Mouse (Mus musculus): ENCODE results near the gene Perm1. TPM values are rescaled to one million over a fixed set of nuclear protein-coding genes. Genes with fewer than 3 reads are reported as not detected.

Perm1 gene
- polyA plus RNA-seq, 2 experiments: 0.25 to 1.2 TPM

GRCm38 (mm10) chr4:156213134-156213533 is 2.5 kb upstream of the Perm1 start:
- WGBS: 91% methylated on average over 13 of the region's 13 CpGs
- Histone ChIP-seq H3K27ac (replicated peaks; ENCODE audit: low read depth, low read length) (no peak overlapping the region), H3K27me3 (ENCODE audit: control insufficient read depth, insufficient read depth, low read length) (no peaks in the 10 kb centered on the region), H3K36me3 (ENCODE audit: control insufficient read depth, insufficient read depth, low read length) (no peaks in the 10 kb centered on the region), H3K9ac (ENCODE audit: low read depth, low read length, severe bottlenecking) (no peak overlapping the region), H3K4me1 (ENCODE audit: control insufficient read depth, insufficient read depth, low read length) (no peaks in the 10 kb centered on the region), H3K4me3 (replicated peaks; ENCODE audit: low read length) (no peak overlapping the region), H3K4me2 (replicated peaks; ENCODE audit: low read depth, low read length, severe bottlenecking) (no peak overlapping the region), H3K9me3 (ENCODE audit: control insufficient read depth, low read length) (no peaks in the 10 kb centered on the region)
- ATAC-seq (ENCODE audit: low FRiP score, low read depth) (no peak), DNase-seq (ENCODE audit: low spot score) (no peak)
- TF ChIP-seq POLR2A (IDR thresholded peaks at IDR 0.05; ENCODE audit: borderline replicate concordance, extremely low read depth, insufficient read depth, insufficient read length): no peak

GRCm38 (mm10) chr4:156216196-156216595 is 528 bp downstream of the Perm1 start:
- Histone ChIP-seq H3K27me3 (ENCODE audit: control insufficient read depth, insufficient read depth, low read length) (no peaks in the 10 kb centered on the region), H3K27ac (replicated peaks; ENCODE audit: low read depth, low read length) (no peak overlapping the region), H3K4me3 (replicated peaks; ENCODE audit: low read length) (no peak overlapping the region), H3K36me3 (ENCODE audit: control insufficient read depth, insufficient read depth, low read length) (no peaks in the 10 kb centered on the region), H3K4me2 (replicated peaks; ENCODE audit: low read depth, low read length, severe bottlenecking) (no peak overlapping the region), H3K4me1 (ENCODE audit: control insufficient read depth, insufficient read depth, low read length) (no peaks in the 10 kb centered on the region), H3K9ac (ENCODE audit: low read depth, low read length, severe bottlenecking) (no peak overlapping the region), H3K9me3 (ENCODE audit: control insufficient read depth, low read length) (no peaks in the 10 kb centered on the region)
- no peak for DNase-seq (ENCODE audit: low spot score)
- 81% methylated on average over 2 of the region's 2 CpGs for WGBS
- no peak for TF ChIP-seq POLR2A (IDR thresholded peaks at IDR 0.05; ENCODE audit: borderline replicate concordance, extremely low read depth, insufficient read depth, insufficient read length)
- ATAC-seq (ENCODE audit: low FRiP score, low read depth): no peak

- H3K27ac ChIP-seq (replicated peaks; ENCODE audit: low read depth, low read length): no peak overlapping the region
- H3K9me3 ChIP-seq (ENCODE audit: control insufficient read depth, low read length): no peaks in the 10 kb centered on the region
- no peak overlapping the region for H3K4me2 ChIP-seq (replicated peaks; ENCODE audit: low read depth, low read length, severe bottlenecking)
- no peak overlapping the region for H3K4me3 ChIP-seq (replicated peaks; ENCODE audit: low read length)
- DNase-seq (ENCODE audit: low spot score) (no peak), ATAC-seq (ENCODE audit: low FRiP score, low read depth) (no peak)
- 0 out of 2 replicates have a peak, but pooled peaks cover 4% of the 10 kb centered on the region for H3K36me3 ChIP-seq (ENCODE audit: control insufficient read depth, insufficient read depth, low read length)
- 76% methylated on average over 16 of the region's 16 CpGs for WGBS
- no peaks in the 10 kb centered on the region for H3K4me1 ChIP-seq (ENCODE audit: control insufficient read depth, insufficient read depth, low read length)
- H3K27me3 ChIP-seq (ENCODE audit: control insufficient read depth, insufficient read depth, low read length): no peaks in the 10 kb centered on the region
- no peak overlapping the region for H3K9ac ChIP-seq (ENCODE audit: low read depth, low read length, severe bottlenecking)
- no peak for TF ChIP-seq POLR2A (IDR thresholded peaks at IDR 0.05; ENCODE audit: borderline replicate concordance, extremely low read depth, insufficient read depth, insufficient read length)
These were observed 1.5 kb downstream of the Perm1 start for GRCm38 (mm10) chr4:156217022-156217669.

GRCm38 (mm10) chr4:156217838-156218237 is 2.2 kb downstream of the Perm1 start:
- no peak for DNase-seq (ENCODE audit: low spot score)
- WGBS: 63% methylated on average over 16 of the region's 16 CpGs
- Histone ChIP-seq H3K4me1 (ENCODE audit: control insufficient read depth, insufficient read depth, low read length) (no peaks in the 10 kb centered on the region), H3K4me3 (replicated peaks; ENCODE audit: low read length) (no peak overlapping the region), H3K9ac (ENCODE audit: low read depth, low read length, severe bottlenecking) (no peak overlapping the region), H3K27me3 (ENCODE audit: control insufficient read depth, insufficient read depth, low read length) (no peaks in the 10 kb centered on the region), H3K4me2 (replicated peaks; ENCODE audit: low read depth, low read length, severe bottlenecking) (no peak overlapping the region), H3K9me3 (ENCODE audit: control insufficient read depth, low read length) (no peaks in the 10 kb centered on the region), H3K27ac (replicated peaks; ENCODE audit: low read depth, low read length) (no peak overlapping the region), H3K36me3 (ENCODE audit: control insufficient read depth, insufficient read depth, low read length) (0 out of 2 replicates have a peak, but pooled peaks cover 4% of the 10 kb centered on the region)
- no peak for ATAC-seq (ENCODE audit: low FRiP score, low read depth)
- TF ChIP-seq POLR2A (IDR thresholded peaks at IDR 0.05; ENCODE audit: borderline replicate concordance, extremely low read depth, insufficient read depth, insufficient read length): no peak

- no peak for TF ChIP-seq POLR2A (IDR thresholded peaks at IDR 0.05; ENCODE audit: borderline replicate concordance, extremely low read depth, insufficient read depth, insufficient read length)
- Histone ChIP-seq H3K27me3 (ENCODE audit: control insufficient read depth, insufficient read depth, low read length) (no peaks in the 10 kb centered on the region), H3K4me3 (replicated peaks; ENCODE audit: low read length) (no peak overlapping the region), H3K27ac (replicated peaks; ENCODE audit: low read depth, low read length) (no peak overlapping the region), H3K36me3 (ENCODE audit: control insufficient read depth, insufficient read depth, low read length) (0 out of 2 replicates have a peak, but pooled peaks cover 7% of the 10 kb centered on the region), H3K4me1 (ENCODE audit: control insufficient read depth, insufficient read depth, low read length) (no peaks in the 10 kb centered on the region), H3K4me2 (replicated peaks; ENCODE audit: low read depth, low read length, severe bottlenecking) (no peak overlapping the region), H3K9me3 (ENCODE audit: control insufficient read depth, low read length) (no peaks in the 10 kb centered on the region), H3K9ac (ENCODE audit: low read depth, low read length, severe bottlenecking) (no peak overlapping the region)
- no peak for ATAC-seq (ENCODE audit: low FRiP score, low read depth)
- 87% methylated on average over 11 of the region's 11 CpGs for WGBS
- no peak for DNase-seq (ENCODE audit: low spot score)
These were observed 4.3 kb downstream of the Perm1 start for GRCm38 (mm10) chr4:156219936-156220335.
